Mouse (Mus musculus): Measurements from ENCODE around the gene Trim34b.

DNA sequence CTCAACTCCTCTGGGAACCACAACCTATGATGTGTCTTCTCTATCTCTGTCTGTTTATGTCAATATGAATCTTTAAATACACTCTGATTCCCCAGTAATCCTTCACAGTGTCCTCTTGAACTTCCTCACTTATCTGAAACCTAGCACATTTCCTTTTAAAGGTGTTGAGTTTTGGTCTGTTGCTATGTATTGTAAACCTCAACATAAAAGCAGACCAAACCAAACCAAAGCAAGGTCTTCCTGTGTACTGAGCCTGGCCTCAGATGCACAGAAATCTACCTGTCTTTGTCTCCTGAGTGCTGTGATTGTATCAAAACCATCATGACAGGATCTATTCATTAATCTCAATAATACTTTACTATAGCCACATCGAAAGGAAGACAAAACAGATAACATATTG, 38.6 kb upstream of the Trim34b start:
- TF ChIP-seq CTCF (conservative IDR thresholded peaks at IDR 0.05; ENCODE audit: low read length), result no peak
- no peak for TF ChIP-seq POU5F1 (IDR thresholded peaks at IDR 0.05; ENCODE audit: borderline replicate concordance, low read length)

All from E14TG2a.4 (cell line).